30 mouse cellular contexts compared by ENCODE assay signal in genomic region chr4:148660174-148660573, GRCm38 (mm10). TPM values are rescaled to one million over a fixed set of nuclear protein-coding genes. Genes with fewer than 3 reads are reported as not detected.
"Had no signal": no experiment of that assay in that cellular context is flagged by ENCODE, and none has a peak within 500 bp of the region (broad histone marks: within the 10 kb centered on the region; RNA-seq: fewer than 3 reads in every experiment).

No protein-coding gene starts in this region.

- H3K4me3 ChIP-seq: heart, adult 2 months; heart, embryonic 13.5 days; heart, embryonic 15.5 days; hindbrain, embryonic 13.5 days; hindbrain, embryonic 15.5 days; limb, embryonic 10.5 days; limb, embryonic 12.5 days; liver, embryonic 13.5 days; liver, embryonic 15.5 days had no signal

- H3K9ac ChIP-seq: forebrain, postnatal 0 days; heart, embryonic 13.5 days; heart, embryonic 15.5 days; hindbrain, embryonic 13.5 days; hindbrain, embryonic 15.5 days; limb, embryonic 12.5 days; liver, embryonic 13.5 days; liver, embryonic 15.5 days had no signal

- DNase-seq: forebrain, postnatal 0 days; gastrocnemius, postnatal 14 days; gastrocnemius, postnatal 36 days; heart, adult 11 months; heart, adult 2 months; heart, postnatal 14 days; heart, postnatal 36 days; kidney, adult 18-20 months; kidney, adult 8-10 months; kidney, postnatal 14 days; layer of hippocampus, adult 9-11 months; layer of hippocampus, postnatal 36 days; liver; liver, embryonic 13.5 days had no signal

- H3K9me3 ChIP-seq: heart, embryonic 13.5 days; heart, embryonic 15.5 days; hindbrain, embryonic 13.5 days; hindbrain, embryonic 15.5 days; limb, embryonic 10.5 days; limb, embryonic 12.5 days; liver, embryonic 13.5 days; liver, embryonic 15.5 days had no signal

- H3K27ac ChIP-seq: heart, adult 2 months; heart, embryonic 13.5 days; heart, embryonic 15.5 days; hindbrain, embryonic 13.5 days; hindbrain, embryonic 15.5 days; hindbrain, postnatal 0 days; limb, embryonic 10.5 days; limb, embryonic 12.5 days; liver, embryonic 13.5 days; liver, embryonic 15.5 days had no signal

- H3K4me2 ChIP-seq: heart, embryonic 11.5 days; heart, embryonic 13.5 days; heart, embryonic 15.5 days; hindbrain, embryonic 13.5 days; hindbrain, embryonic 15.5 days; limb, embryonic 12.5 days; liver, embryonic 11.5 days; liver, embryonic 13.5 days; liver, embryonic 15.5 days had no signal

- ATAC-seq: forebrain, postnatal 0 days; hindbrain, postnatal 0 days; intestine, embryonic 16.5 days had no signal

- H3K27me3 ChIP-seq: heart, embryonic 15.5 days had no signal

- H3K36me3 ChIP-seq: heart, embryonic 13.5 days; heart, embryonic 15.5 days; hindbrain, embryonic 13.5 days; hindbrain, embryonic 15.5 days; limb, embryonic 10.5 days; limb, embryonic 12.5 days; liver, embryonic 13.5 days; liver, embryonic 15.5 days had no signal

RNA-seq across cellular contexts. Expression of gene Gm572, which starts 17.1 kb away (rescaled TPM):
- polyA plus RNA-seq: forebrain, postnatal 0 days; gonadal fat pad, adult 2 months; hindbrain, embryonic 11.5 days; hindbrain, embryonic 13.5 days; hindbrain, embryonic 15.5 days; hindbrain, postnatal 0 days; intestine, embryonic 14.5 days; intestine, embryonic 16.5 days; large intestine, adult 2 months; limb, embryonic 10.5 days; limb, embryonic 12.5 days; liver, embryonic 11.5 days; liver, embryonic 13.5 days; liver, embryonic 15.5 days had no signal

RNA-seq across cellular contexts. Expression of gene Masp2, which starts 57.8 kb away (rescaled TPM):
- polyA plus RNA-seq: forebrain, postnatal 0 days; heart, embryonic 13.5 days; heart, embryonic 15.5 days; heart, postnatal 0 days; large intestine, adult 2 months had no signal
